Mouse (Mus musculus) hindbrain, embryonic 10.5 days (tissue): ENCODE results near the gene Borcs6. TPM values are rescaled to one million over a fixed set of nuclear protein-coding genes. Genes with fewer than 3 reads are reported as not detected.
A peak's percentile ranks its signal among the peaks of the same experiment; 100 is the strongest.

Source experiments
- DNase-seq: peaks from one replicate; pipeline ENCODE4 v3.0.0-alpha.2; 2017; ENCODE audit warnings: low spot score
- H3K27ac ChIP-seq: fragments of 300-500 bp; sonication (generic); 2 replicates; pipeline ENCODE4 v1.5.1; 2016; ENCODE audit warnings: mild to moderate bottlenecking, moderate library complexity
- H3K27me3 ChIP-seq: fragments of 300-500 bp; sonication (generic); 2 replicates; pipeline ENCODE4 v1.6.1; 2016; ENCODE audit warnings: mild to moderate bottlenecking; ENCODE audit not compliant: poor library complexity, insufficient read depth, severe bottlenecking
- H3K36me3 ChIP-seq: fragments of 300-500 bp; sonication (generic); 2 replicates; pipeline ENCODE4 v1.6.1; 2016; ENCODE audit warnings: mild to moderate bottlenecking, moderate library complexity
- H3K4me1 ChIP-seq: fragments of 300-500 bp; sonication (generic); replicated peaks from 2 replicates; pipeline ENCODE4 v1.6.1; 2016; ENCODE audit warnings: mild to moderate bottlenecking
- H3K4me3 ChIP-seq: fragments of 300-500 bp; sonication (generic); 2 replicates; pipeline ENCODE4 v1.5.1; 2016; ENCODE audit warnings: mild to moderate bottlenecking, moderate library complexity
- H3K9me3 ChIP-seq: fragments of 300-500 bp; sonication (generic); 2 replicates; pipeline ENCODE4 v1.6.1; 2016; ENCODE audit warnings: mild to moderate bottlenecking, moderate library complexity
- WGBS: fragments of 180-500 bp; shearing (Covaris S2); methylation state at CpG from one replicate; pipeline ENCODE4 v1.1.7; 2016; 5-methylcytosine and 5-hydroxymethylcytosine counted together
- polyA plus RNA-seq: library from polyadenylated mRNA; unstranded; fragments of >200 nt; fragmentation: Nextera tagmentation; extraction: Ambion mirVana; gene quantifications from 2 replicates; pipeline ENCODE4 v1.2.1, GENCODE M21; 2016

The Borcs6 gene
- polyA plus RNA-seq, 1 experiment from 2014 or later: 12.6 TPM

- 89% methylated on average over 6 of the region's 6 CpGs for WGBS
- no peak overlapping the region for H3K27ac ChIP-seq
- H3K9me3 ChIP-seq: no peaks in the 10 kb centered on the region
- peaks cover 92% of the 10 kb centered on the region for H3K36me3 ChIP-seq
- no peak overlapping the region for H3K4me3 ChIP-seq
- H3K27me3 ChIP-seq: no peaks in the 10 kb centered on the region
- H3K4me1 ChIP-seq: peaks cover 19% of the 10 kb centered on the region
- DNase-seq: no peak
Observed at GRCm38 (mm10) chr11:69105227-69105626, 45.7 kb downstream of the Borcs6 start.

DNA sequence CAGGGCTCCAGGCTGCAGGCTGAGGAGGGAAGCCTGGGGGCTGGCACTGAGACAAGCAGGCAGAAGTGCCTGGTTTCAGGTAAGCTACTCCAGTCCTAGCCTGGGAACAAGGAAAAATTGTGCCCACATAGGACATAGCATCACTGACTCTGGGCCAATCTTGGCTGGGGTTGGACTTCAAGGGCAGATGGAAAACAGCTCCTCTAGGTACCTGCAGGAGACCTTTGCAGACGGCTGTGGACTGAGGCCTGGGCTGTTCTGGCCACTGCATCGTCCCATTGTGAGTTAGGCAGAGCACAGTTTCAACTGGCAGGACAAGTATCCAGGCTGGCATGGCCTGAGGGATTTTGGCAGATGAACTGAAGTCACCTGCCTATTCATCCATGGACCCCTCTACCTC is 46.3 kb downstream of the Borcs6 start:
- H3K9me3 ChIP-seq: no peaks in the 10 kb centered on the region
- no peak overlapping the region for H3K4me3 ChIP-seq
- no peaks in the 10 kb centered on the region for H3K27me3 ChIP-seq
- peaks cover 89% of the 10 kb centered on the region for H3K36me3 ChIP-seq
- H3K4me1 ChIP-seq: peaks cover 13% of the 10 kb centered on the region
- WGBS: 88% methylated on average over 2 of the region's 2 CpGs
- H3K27ac ChIP-seq: no peak overlapping the region
- no peak for DNase-seq

- H3K9me3 ChIP-seq: no peaks in the 10 kb centered on the region
- no peak for DNase-seq
- peak overlapping the region; percentile 3; the same call in 1 of the 2 replicates for H3K4me3 ChIP-seq
- peaks cover 84% of the 10 kb centered on the region for H3K36me3 ChIP-seq
- peaks cover 1% of the 10 kb centered on the region; the same call in 1 of the 2 replicates for H3K27me3 ChIP-seq
- 94% methylated on average over 11 of the region's 11 CpGs for WGBS
- peaks cover 12% of the 10 kb centered on the region for H3K4me1 ChIP-seq
- no peak overlapping the region for H3K27ac ChIP-seq
Observed at GRCm38 (mm10) chr11:69106299-69106698, 46.8 kb downstream of the Borcs6 start.

- Histone ChIP-seq H3K4me3 (peak overlapping the region; percentile 3; the same call in 1 of the 2 replicates), H3K27me3 (peaks cover 7% of the 10 kb centered on the region), H3K36me3 (peaks cover 78% of the 10 kb centered on the region), H3K27ac (no peak overlapping the region), H3K4me1 (peaks cover 17% of the 10 kb centered on the region), H3K9me3 (no peaks in the 10 kb centered on the region)
- no peak for DNase-seq
- WGBS: 86% methylated on average over 11 of the region's 11 CpGs
Observed at GRCm38 (mm10) chr11:69106842-69107241, 47.3 kb downstream of the Borcs6 start.

GRCm38 (mm10) chr11:69107676-69108075 is 48.2 kb downstream of the Borcs6 start:
- Histone ChIP-seq H3K4me1 (peaks cover 23% of the 10 kb centered on the region), H3K36me3 (peaks cover 70% of the 10 kb centered on the region), H3K27me3 (peaks cover 13% of the 10 kb centered on the region), H3K4me3 (no peak overlapping the region), H3K9me3 (no peaks in the 10 kb centered on the region), H3K27ac (no peak overlapping the region)
- 90% methylated on average over 11 of the region's 11 CpGs for WGBS
- DNase-seq: no peak

GRCm38 (mm10) chr11:69108223-69108622 is 48.7 kb downstream of the Borcs6 start:
- H3K4me3 ChIP-seq: no peak overlapping the region
- DNase-seq: no peak
- no peak overlapping the region for H3K27ac ChIP-seq
- WGBS: 92% methylated on average over 9 of the region's 9 CpGs
- H3K4me1 ChIP-seq: peaks cover 23% of the 10 kb centered on the region
- no peaks in the 10 kb centered on the region for H3K9me3 ChIP-seq
- H3K27me3 ChIP-seq: peaks cover 19% of the 10 kb centered on the region
- H3K36me3 ChIP-seq: peaks cover 64% of the 10 kb centered on the region

GRCm38 (mm10) chr11:69109032-69109900 is 49.7 kb downstream of the Borcs6 start:
- H3K36me3 ChIP-seq: peaks cover 54% of the 10 kb centered on the region
- peak overlapping the region; percentile 59 for H3K4me3 ChIP-seq
- 82% methylated on average over 13 of the region's 13 CpGs for WGBS
- peaks cover 23% of the 10 kb centered on the region for H3K4me1 ChIP-seq
- H3K27ac ChIP-seq: no peak overlapping the region
- no peak for DNase-seq
- H3K9me3 ChIP-seq: no peaks in the 10 kb centered on the region
- peaks cover 28% of the 10 kb centered on the region for H3K27me3 ChIP-seq

- Histone ChIP-seq H3K27ac (peak overlapping the region; percentile 50; the same call in 1 of the 2 replicates), H3K36me3 (peaks cover 42% of the 10 kb centered on the region)
- WGBS: under 1% methylated on average over 30 of the region's 30 CpGs
Observed at GRCm38 (mm10) chr11:69110319-69111046, 51.0 kb downstream of the Borcs6 start.

More at GRCm38 (mm10) chr11:69110319-69111046, 51.0 kb downstream of the Borcs6 start:
- Histone ChIP-seq H3K4me1 (peaks cover 21% of the 10 kb centered on the region), H3K9me3 (no peaks in the 10 kb centered on the region), H3K4me3 (peak overlapping the region; percentile 59), H3K27me3 (peaks cover 40% of the 10 kb centered on the region)
- peak; percentile 96 for DNase-seq

Other genes starting within 250 kb of the Borcs6 start
- 56.3 and 57.7 TPM in 2 replicates for gene Ndel1, start 187.9 kb upstream of the Borcs6 start, polyA plus RNA-seq
- 0.07 TPM in 1 of 2 replicates, not detected in the other for gene Rnf222, start 171.2 kb upstream of the Borcs6 start, polyA plus RNA-seq
- gene Rpl26, start 158.1 kb upstream of the Borcs6 start, polyA plus RNA-seq: 904 and 972 TPM in 2 replicates
- gene Odf4, start 132.6 kb upstream of the Borcs6 start, polyA plus RNA-seq: not detected in 2 replicates
- gene Arhgef15, start 102.2 kb upstream of the Borcs6 start, polyA plus RNA-seq: 7.9 and 8.6 TPM in 2 replicates
- 2.0 and 2.5 TPM in 2 replicates for gene Slc25a35, start 91.6 kb upstream of the Borcs6 start, polyA plus RNA-seq
- 69.7 and 78.1 TPM in 2 replicates for gene Rangrf, start 84.5 kb upstream of the Borcs6 start, polyA plus RNA-seq
- 40.6 and 57.3 TPM in 2 replicates for gene Pfas, start 51.3 kb upstream of the Borcs6 start, polyA plus RNA-seq
- gene Ctc1, start 43.8 kb upstream of the Borcs6 start, polyA plus RNA-seq: 89.8 and 90.9 TPM in 2 replicates
- 184 and 228 TPM in 2 replicates for gene Aurkb, start 14.1 kb upstream of the Borcs6 start, polyA plus RNA-seq
- gene Tmem107, start 11.1 kb downstream of the Borcs6 start, polyA plus RNA-seq: 56.6 and 57.6 TPM in 2 replicates
- gene Vamp2, start 28.8 kb downstream of the Borcs6 start, polyA plus RNA-seq: 67.1 and 108 TPM in 2 replicates
- 7.8 and 9.8 TPM in 2 replicates for gene Per1, start 35.5 kb downstream of the Borcs6 start, polyA plus RNA-seq
- 0.14 and 0.48 TPM in 2 replicates for gene Hes7, start 60.7 kb downstream of the Borcs6 start, polyA plus RNA-seq
- 0.13 TPM in 1 of 2 replicates, not detected in the other for gene 9130213A22Rik, start 62.9 kb downstream of the Borcs6 start, polyA plus RNA-seq
- gene Aloxe3, start 66.2 kb downstream of the Borcs6 start, polyA plus RNA-seq: 0.22 TPM in 1 of 2 replicates, not detected in the other
- gene Alox12b, start 97.3 kb downstream of the Borcs6 start, polyA plus RNA-seq: not detected in 2 replicates
- gene Alox8, start 138.1 kb downstream of the Borcs6 start, polyA plus RNA-seq: 0.10 TPM in 1 of 2 replicates, not detected in the other
- 0.06 and 0.09 TPM in 2 replicates for gene Gucy2e, start 177.3 kb downstream of the Borcs6 start, polyA plus RNA-seq